Mouse (Mus musculus) monocyte, adult 5-6 weeks (primary cell): ENCODE results near the gene Ppox. TPM values are rescaled to one million over a fixed set of nuclear protein-coding genes. Genes with fewer than 3 reads are reported as not detected.
"Not testable (repeated sequence)": the region's sequence is repeated elsewhere in the genome, so short reads cannot be mapped to it uniquely, and the experiment has no call there.

ENCODE experiments used
- ATAC-seq: fragments of 153-309, 156-312 bp; replicated peaks from 2 replicates; pipeline ENCODE4 v1.8.0; 2017; ENCODE audit warnings: mild to moderate bottlenecking; ENCODE audit not compliant: low TSS enrichment, insufficient number of reproducible peaks, severe bottlenecking, poor library complexity, low FRiP score
- total RNA-seq: library from RNA; stranded (forward); fragments of 200-1000, 200-491, 200-594 nt; gene quantifications from 3 replicates; pipeline ENCODE4 v1.2.3, GENCODE M21; 2017

Ppox gene
- total RNA-seq, 1 experiment from 2014 or later: 9.2 TPM

- no peak for ATAC-seq
Measured at GRCm38 (mm10) chr1:171249913-171250600, 30.9 kb downstream of the Ppox start, which contains the start of gene Adamts4. TSS of gene Adamts4 (plus strand) at chr1:171250421.

GRCm38 (mm10) chr1:171248386-171249226 is 32.4 kb downstream of the Ppox start:
- ATAC-seq: no peak

- no peak for ATAC-seq
Measured at GRCm38 (mm10) chr1:171247916-171248315, 33.1 kb downstream of the Ppox start.

GRCm38 (mm10) chr1:171247453-171247841 is 33.5 kb downstream of the Ppox start:
- no peak for ATAC-seq

GRCm38 (mm10) chr1:171246709-171247452 is 34.1 kb downstream of the Ppox start:
- peak; percentile 98 for ATAC-seq

- ATAC-seq: no peak
Measured at GRCm38 (mm10) chr1:171245353-171245752, 35.6 kb downstream of the Ppox start.

- ATAC-seq: not testable (repeated sequence)
Measured at GRCm38 (mm10) chr1:171241952-171242351, 39.0 kb downstream of the Ppox start.

GRCm38 (mm10) chr1:171240911-171241310 is 40.1 kb downstream of the Ppox start:
- ATAC-seq: no peak

- no peak for ATAC-seq
Measured at GRCm38 (mm10) chr1:171239992-171240744, 40.8 kb downstream of the Ppox start.

GRCm38 (mm10) chr1:171238463-171238862 is 42.5 kb downstream of the Ppox start:
- peak; percentile 70 for ATAC-seq

GRCm38 (mm10) chr1:171237438-171237837 is 43.5 kb downstream of the Ppox start:
- ATAC-seq: no peak

GRCm38 (mm10) chr1:171235791-171236190 is 45.2 kb downstream of the Ppox start:
- ATAC-seq: no peak

- peak; percentile 34 for ATAC-seq
Measured at GRCm38 (mm10) chr1:171234538-171234937, 46.4 kb downstream of the Ppox start.

GRCm38 (mm10) chr1:171234126-171234525 is 46.9 kb downstream of the Ppox start, which contains the start of gene Fcer1g:
TSS of gene Fcer1g (minus strand) at chr1:171234365.
- peak; percentile 88 for ATAC-seq

- peak; percentile 5; the same call in 1 of the 2 replicates for ATAC-seq
Measured at GRCm38 (mm10) chr1:171232800-171233730, 47.9 kb downstream of the Ppox start.

GRCm38 (mm10) chr1:171232348-171232747 is 48.6 kb downstream of the Ppox start:
- ATAC-seq: no peak

GRCm38 (mm10) chr1:171231844-171232243 is 49.1 kb downstream of the Ppox start:
- peak; percentile 55 for ATAC-seq
